Mouse (Mus musculus) lung, adult 2 months (tissue): ENCODE measurements around the gene Rtkn2.

ENCODE experiments used
- CTCF ChIP-seq: fragments of 200-500 bp; IDR thresholded peaks from 2 replicates; pipeline ENCODE4 v1.5.1; 2011; ENCODE audit warnings: mild to moderate bottlenecking, low read length, control low read depth; ENCODE audit not compliant: insufficient read depth
- POLR2A ChIP-seq: fragments of 200-500 bp; IDR thresholded peaks from 2 replicates; pipeline ENCODE4 v1.6.1; 2011; ENCODE audit warnings: low read depth, mild to moderate bottlenecking, control low read depth, low read length, borderline replicate concordance; ENCODE audit errors: extremely low read depth

- no peak for TF ChIP-seq CTCF
- no peak for TF ChIP-seq POLR2A
These were observed 111.2 kb downstream of the Rtkn2 start for GRCm38 (mm10) chr10:68090544-68090943.
